Mouse (Mus musculus) cerebellum, adult 2 months (tissue): ENCODE data around the gene Ccdc88c.

Experiments
- CTCF ChIP-seq: fragments of 200-500 bp; IDR thresholded peaks from 2 replicates; pipeline ENCODE4 v1.5.1; 2011; ENCODE audit warnings: low read depth, mild to moderate bottlenecking, control low read depth, low read length, moderate library complexity, borderline replicate concordance; ENCODE audit not compliant: insufficient read depth
- POLR2A ChIP-seq: fragments of 200-500 bp; IDR thresholded peaks from 2 replicates; pipeline ENCODE4 v1.6.1; 2011; ENCODE audit warnings: low read length, control low read depth, borderline replicate concordance; ENCODE audit not compliant: insufficient read depth

DNA sequence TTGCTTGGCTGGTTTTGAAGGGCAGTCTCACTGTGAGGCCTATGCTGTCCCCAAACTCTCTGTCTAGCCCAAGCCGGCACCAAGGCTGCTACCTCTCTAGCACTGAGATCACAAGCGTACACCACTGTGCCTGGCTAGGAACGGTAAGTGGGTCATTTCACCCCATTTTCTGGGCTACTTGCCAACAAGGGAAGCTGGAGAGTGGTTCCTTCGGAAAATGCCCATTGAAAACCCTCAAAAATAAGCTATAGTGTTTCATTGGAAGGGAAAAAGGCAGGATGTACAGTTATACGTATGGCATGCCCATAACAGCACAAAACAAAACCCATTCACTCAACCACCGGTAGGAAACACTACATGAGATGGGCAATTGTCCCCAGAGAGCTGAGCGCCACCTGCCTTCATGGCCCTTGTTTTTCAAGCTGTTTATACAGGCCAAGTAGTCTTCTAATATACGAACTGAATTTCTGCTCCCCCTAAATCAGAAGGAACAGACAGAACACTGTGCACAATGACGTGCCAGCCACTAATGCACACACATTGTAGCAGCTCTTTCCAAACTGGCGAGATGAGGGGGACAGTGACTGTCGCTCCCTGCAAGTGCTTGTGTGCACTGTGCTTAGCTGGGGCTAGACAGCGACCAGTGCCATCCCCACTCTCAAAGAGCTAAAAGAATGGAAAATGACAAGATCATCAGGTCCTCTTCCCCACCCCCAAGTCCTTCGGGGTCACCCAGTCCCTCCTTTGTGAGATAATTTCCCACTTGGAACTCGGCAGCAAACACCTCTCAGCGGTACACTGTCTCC is 8.4 kb downstream of the Ccdc88c start:
- peak; percentile 20; the same call in 1 of the 2 replicates for TF ChIP-seq CTCF
- no peak for TF ChIP-seq POLR2A
